Mouse (Mus musculus) adrenal gland (tissue): ENCODE results near the gene Cyld.

ENCODE experiments used
- intact Hi-C: fragments of 180-260 bp; cut with DNase I; formaldehyde crosslinking; loops from one replicate; pipeline ENCODE4 v1.15.1; 2025

The Cyld gene

GRCm38 (mm10) chr8:88686906-88687235, 10.0 kb upstream of the Cyld start:
- intact Hi-C loops, result no loop called here

GRCm38 (mm10) chr8:88689151-88689550, 7.7 kb upstream of the Cyld start:
- intact Hi-C loops, result no loop called here

GRCm38 (mm10) chr8:88689891-88690290, 6.9 kb upstream of the Cyld start:
- intact Hi-C loops, result no loop called here

- intact Hi-C loops, result no loop called here
These were observed 5.4 kb upstream of the Cyld start for GRCm38 (mm10) chr8:88691342-88691948.

GRCm38 (mm10) chr8:88691961-88692360, 4.9 kb upstream of the Cyld start:
- intact Hi-C loops, result no loop called here

GRCm38 (mm10) chr8:88692866-88693265, 4.0 kb upstream of the Cyld start:
- intact Hi-C loops, result no loop called here

- intact Hi-C loops, result no loop called here
These were observed 3.5 kb upstream of the Cyld start for GRCm38 (mm10) chr8:88693376-88693775.

- intact Hi-C loops, result loop anchor here (2.0 kb wide), 1 partner anchor 53 kb away; no protein-coding TSS in a partner anchor
These were observed 2.5 kb upstream of the Cyld start for GRCm38 (mm10) chr8:88694291-88694690.

GRCm38 (mm10) chr8:88696228-88696627, 600 bp upstream of the Cyld start:
- intact Hi-C loops, result no loop called here

GRCm38 (mm10) chr8:88697642-88698031, 809 bp downstream of the Cyld start:
- intact Hi-C loops, result no loop called here

- intact Hi-C loops, result no loop called here
These were observed 1.2 kb downstream of the Cyld start for GRCm38 (mm10) chr8:88698048-88698447.

GRCm38 (mm10) chr8:88701611-88702010, 4.8 kb downstream of the Cyld start:
- intact Hi-C loops, result loop anchor here (5.0 kb wide), 1 partner anchor 69 kb away; no protein-coding TSS in a partner anchor

GRCm38 (mm10) chr8:88702816-88703215, 6.0 kb downstream of the Cyld start:
- intact Hi-C loops, result loop anchor here (5.0 kb wide), 1 partner anchor 71 kb away; no protein-coding TSS in a partner anchor

- intact Hi-C loops, result no loop called here
These were observed 26.6 kb downstream of the Cyld start for GRCm38 (mm10) chr8:88723256-88723963.

GRCm38 (mm10) chr8:88755175-88755791, 58.5 kb downstream of the Cyld start:
- intact Hi-C loops, result loop anchor here (5.0 kb wide), 1 partner anchor 123 kb away; no protein-coding TSS in a partner anchor

GRCm38 (mm10) chr8:88761980-88762379, 65.2 kb downstream of the Cyld start:
- intact Hi-C loops, result no loop called here

GRCm38 (mm10) chr8:88771241-88771640, 74.4 kb downstream of the Cyld start:
- intact Hi-C loops, result no loop called here

- intact Hi-C loops, result no loop called here
These were observed 77.9 kb downstream of the Cyld start for GRCm38 (mm10) chr8:88774593-88775297.

- intact Hi-C loops, result no loop called here
These were observed 78.4 kb downstream of the Cyld start for GRCm38 (mm10) chr8:88775298-88775646.

- intact Hi-C loops, result no loop called here
These were observed 83.3 kb downstream of the Cyld start for GRCm38 (mm10) chr8:88780142-88780541.

- intact Hi-C loops, result no loop called here
These were observed 84.5 kb downstream of the Cyld start for GRCm38 (mm10) chr8:88781283-88781682.

GRCm38 (mm10) chr8:88783722-88784121, 86.9 kb downstream of the Cyld start:
- intact Hi-C loops, result no loop called here
